Mouse (Mus musculus) cerebellum, postnatal 14 days (tissue): ENCODE results near the gene Dusp16.

Source experiments
- DNase-seq, 2 experiments: peaks; one replicate each; pipeline ENCODE4 v3.0.0; 2021; ENCODE audit warnings: mixed read lengths in 2 of 2

Dusp16 gene

DNA sequence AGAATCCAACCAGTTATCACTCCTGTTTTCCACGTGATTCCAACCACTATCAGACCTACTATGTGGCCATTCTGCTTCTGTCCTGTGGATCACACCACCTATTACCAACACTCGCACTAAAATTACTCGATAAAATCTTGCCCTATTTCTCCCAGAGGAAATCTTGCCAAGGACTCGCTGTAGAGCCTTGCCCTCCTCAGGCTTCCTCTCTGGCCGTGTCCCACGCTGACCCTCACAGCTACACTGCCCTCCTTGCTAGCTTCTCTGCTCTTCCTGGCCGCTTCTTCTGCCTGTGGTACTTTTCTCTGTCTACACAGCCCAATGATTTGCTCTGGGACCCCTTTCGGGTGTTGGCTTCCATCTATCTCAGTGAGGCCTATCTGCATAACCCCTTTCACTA lies 59.6 kb downstream of the Dusp16 start:
- DNase-seq = no peak

DNA sequence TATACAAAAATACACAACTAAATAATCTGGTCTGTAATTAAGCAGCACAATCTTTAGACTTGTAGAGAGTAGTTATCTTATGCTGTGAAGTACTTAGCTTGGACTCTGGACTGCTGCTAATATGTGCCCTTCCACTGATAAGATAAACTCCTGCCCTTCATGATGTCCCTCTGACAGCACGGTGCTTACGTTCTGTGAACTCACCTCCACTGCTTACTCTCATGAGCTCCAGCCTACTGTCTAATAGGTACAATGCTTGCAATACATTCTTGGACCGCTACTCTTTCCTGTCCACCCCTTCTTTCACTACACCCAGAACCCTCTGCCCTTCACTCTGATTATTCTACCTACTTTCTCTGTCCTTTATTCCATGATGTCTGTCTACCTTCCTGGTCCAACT lies 61.4 kb downstream of the Dusp16 start:
- no peak for DNase-seq

DNA sequence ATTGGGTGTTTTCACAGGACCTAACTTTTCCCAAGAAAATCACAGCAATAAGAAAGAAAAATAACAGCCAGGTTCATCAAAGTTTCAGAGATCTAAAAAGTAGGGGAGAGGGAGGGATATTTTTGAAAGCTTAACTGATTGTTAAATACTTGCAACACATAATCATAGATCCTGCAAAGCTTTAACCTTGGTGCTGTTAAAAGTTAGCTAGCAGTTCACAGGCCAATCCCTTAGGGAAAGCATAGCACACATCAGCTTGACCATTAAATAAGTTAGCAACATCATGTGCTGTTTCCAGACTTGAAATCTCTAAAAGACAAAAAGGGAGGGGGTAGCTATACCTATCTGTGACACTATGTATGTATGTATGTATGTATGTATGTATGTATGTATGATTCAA lies 67.0 kb downstream of the Dusp16 start:
- no peak for DNase-seq

DNA sequence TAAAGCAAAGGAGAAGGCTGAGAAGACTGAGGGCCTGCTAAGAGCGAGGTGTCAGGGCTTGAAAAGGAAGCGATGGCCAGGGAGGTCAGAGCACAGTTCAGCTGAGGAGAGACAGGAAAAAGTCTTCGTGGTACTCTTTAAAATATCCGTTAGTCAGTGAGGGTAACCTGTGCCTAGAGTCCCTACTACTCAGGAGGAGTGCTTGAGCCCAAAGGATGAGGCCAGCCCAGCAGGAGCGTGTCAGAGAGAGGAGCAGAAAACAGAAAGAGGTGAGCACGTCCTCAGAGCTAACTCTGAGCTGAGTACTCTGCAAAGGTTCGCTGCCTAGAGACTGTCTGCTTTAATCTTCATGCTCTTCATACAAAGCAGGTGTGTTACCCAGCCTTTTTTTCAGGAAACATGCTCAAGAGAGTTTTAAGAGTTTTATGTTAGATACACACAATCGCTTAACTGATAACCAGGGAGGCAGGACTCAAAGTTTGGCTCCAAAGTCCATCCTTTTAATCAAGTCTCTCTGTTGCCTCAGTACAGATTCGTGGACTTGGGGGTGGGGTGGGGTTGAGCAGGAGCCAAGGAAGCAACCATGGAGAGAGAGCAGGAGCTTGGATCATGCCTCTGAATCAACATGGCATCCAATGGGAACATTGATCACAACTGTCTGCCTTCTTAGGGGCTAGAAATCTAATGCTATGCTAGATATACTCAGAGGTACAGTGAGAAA lies 68.4 kb downstream of the Dusp16 start:
- DNase-seq = no peak

DNA sequence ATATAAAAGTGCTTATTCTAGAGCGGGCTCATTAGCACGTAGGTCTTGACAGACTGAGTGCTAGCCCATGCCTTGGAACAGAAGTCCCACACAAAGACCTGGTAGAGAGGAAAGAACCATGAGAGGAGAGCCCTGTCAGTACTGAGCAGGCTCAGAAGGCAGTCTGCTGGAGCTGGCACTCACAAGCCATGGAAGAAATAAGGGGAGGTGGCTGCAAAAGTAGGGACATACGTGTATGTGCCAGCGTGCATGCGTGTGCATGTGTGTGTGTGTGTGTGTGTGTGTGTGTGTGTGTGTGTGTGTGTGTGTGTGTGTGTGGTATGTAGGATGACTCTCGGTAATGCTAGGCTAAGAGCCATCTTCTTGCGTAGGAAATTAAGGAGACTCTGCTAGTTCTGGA lies 69.1 kb downstream of the Dusp16 start:
- no peak for DNase-seq

DNA sequence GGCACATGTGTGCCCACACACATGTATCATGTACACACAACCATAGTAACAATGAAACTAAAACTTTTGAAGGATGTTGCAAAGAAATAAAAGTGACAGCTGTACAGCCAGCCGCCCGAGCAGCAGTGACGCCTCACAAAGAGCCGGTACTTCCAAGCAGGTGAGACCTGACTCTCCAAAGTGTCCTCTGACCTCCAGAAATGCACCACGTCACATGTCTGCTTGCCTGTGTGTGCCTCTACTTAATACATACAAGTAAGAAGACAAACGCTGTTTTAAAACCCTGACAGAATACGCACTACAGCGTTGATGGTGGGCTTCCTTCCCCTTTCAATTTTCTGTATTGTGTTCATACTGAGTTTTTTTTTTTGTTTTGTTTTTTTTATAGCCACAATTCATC lies 69.5 kb downstream of the Dusp16 start:
- DNase-seq = no peak

DNA sequence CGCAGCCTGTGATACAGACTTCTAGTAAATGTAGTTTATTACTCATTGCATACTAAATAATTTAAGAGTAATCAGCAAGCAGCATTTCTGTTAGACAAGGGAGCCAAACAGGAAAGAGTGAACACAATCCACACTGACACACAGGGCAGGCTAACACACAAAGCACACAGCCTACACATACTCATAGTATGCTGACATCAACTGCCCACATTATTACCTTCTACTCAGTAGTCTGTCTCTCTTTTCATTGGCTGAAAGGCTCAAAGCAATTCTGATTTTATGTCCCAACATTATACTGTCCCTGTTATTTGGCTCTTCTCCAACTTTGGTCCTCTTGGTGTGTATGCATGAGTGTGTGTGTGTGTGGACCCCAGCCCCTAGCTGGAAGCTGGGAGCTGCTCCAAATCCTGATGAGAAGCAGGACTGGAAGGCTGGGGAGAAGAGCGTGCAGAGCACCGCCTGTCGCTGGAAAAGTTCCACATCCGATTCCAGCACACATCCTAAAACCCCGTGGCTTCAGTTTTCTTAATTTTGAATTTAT lies 70.6 kb downstream of the Dusp16 start:
- DNase-seq = no peak

DNA sequence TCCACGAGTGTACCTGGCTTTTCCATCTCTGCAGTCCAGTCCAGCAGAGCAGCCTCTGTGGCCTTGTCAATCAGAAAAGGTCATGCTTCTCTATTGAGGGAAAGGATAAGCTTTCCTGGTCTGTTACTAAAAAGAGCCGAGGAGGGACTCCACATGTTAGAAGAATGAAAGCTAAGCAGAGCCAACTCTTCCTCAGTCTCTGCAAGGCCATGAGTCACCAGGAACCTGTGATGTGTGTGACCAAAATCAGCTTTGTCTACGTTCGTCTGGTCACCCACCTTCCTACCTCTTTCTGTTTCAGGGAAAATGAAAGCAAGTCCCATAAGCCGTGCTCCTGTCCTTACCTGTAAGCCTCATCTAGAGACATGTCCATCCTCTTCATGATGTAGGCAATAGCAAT lies 72.3 kb downstream of the Dusp16 start:
- no peak for DNase-seq

DNA sequence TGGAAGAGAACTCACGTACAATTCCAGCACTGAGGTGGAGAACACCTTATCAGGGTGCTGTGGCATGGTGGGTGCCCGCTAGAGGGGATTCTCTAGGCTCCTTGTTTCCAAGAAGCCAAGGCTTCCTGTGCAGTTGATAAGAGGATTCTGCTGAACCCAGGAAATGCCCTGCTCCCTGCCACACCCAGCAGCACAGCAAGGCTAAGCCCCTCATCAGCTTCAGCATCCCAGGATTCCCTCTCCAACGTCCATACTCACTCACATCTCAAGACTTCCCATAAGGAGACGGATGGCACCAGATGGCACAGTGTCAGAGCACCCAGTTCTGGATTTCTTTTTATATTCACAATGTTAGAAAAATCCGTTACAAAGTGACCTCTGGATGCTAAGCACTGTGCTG lies 73.3 kb downstream of the Dusp16 start:
- no peak for DNase-seq

DNA sequence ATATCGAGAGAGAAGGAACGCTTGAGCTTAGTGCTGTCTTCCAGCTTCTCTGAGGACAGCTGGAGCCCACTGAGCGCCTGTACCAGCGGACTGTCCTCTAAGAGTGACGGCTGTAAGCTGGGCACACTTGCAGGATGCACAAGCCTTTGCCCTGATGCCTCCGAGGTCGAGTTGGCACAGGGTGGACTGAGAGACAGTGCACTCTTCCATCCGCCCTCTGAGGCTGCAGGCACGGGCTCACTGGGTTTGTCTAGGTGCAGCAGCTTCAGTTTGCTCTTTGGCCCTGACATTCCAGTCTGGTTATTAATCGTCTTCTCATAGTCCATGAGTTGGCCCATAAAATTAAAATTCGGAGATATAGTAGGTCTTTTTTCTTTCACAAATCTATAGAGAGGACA lies 73.8 kb downstream of the Dusp16 start:
- no peak for DNase-seq

DNA sequence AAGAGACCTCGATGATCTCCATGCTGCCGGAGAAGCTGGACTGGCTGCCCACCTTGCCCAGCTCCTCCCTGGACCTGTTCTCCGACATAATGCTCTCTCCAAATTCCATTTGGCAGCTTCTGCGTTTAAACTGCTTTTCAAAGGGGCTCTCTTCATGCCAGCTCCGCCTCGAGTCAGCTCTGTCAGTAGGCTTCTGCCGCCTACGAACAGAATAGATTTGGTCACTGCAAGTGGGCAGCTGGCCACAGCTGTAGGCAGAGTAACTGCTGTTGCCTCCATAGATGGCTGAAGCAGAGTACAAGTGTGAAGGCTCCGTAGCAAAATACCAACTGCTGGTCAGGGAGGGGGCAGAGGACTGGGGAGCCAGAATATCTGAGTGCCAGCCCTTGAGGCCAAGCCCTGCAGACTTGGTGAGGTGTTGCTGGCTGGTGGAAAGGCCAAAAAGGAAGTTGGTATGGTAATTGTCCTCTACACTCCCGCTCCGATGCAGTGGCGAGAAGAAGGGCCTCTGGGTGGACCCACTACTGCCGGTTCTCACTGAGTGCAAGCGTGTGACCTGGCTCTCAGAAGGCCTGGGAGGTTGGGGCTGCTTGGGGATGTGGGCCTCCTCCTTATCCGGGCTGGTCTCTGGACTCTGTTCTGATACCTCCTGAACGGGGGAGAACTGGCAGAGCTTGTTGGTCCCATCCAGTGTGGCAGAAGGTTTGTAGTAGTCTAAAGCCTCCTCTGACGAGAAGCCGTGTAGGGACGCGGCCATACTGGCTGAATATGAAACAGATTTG lies 74.3 kb downstream of the Dusp16 start:
- DNase-seq = no peak

DNA sequence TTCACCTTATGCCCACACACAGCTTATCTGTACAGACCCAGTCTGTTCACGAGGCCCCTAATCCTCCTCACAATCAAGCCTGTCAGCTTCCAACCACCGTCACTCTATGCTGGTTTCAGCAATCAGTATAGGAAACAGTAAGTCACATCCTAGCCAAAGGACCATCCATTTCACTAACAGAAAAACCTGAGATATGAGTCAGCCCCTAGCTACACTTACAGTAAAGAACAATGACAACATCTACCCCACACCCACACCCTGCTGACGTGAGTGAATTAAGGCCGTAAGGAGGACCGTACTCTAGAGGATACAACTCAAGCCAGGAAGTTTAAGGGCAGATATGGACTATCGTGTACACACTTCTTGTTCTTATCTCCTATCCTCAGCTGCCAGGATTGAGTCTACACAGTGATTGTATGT lies 76.2 kb downstream of the Dusp16 start:
- no peak for DNase-seq

DNA sequence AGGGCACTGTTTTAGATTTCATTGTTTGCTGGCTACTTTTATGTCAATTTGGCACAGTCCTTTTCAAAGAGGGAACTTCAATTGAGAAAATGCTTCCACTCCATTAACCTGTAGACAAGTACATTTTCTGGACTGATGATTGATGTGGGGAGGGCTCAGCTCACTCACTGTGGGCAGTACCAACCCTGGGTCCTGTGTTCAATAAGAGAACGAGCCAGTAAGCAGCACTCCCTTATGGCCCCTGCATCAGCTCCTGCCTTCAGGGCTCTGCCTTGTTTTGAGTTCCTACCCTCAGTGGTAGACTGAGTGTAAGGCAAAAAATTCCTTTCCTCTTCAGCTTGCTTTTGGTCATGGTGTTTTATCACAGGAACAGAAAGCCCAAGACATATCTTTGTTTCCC lies 78.5 kb downstream of the Dusp16 start:
- no peak for DNase-seq

DNA sequence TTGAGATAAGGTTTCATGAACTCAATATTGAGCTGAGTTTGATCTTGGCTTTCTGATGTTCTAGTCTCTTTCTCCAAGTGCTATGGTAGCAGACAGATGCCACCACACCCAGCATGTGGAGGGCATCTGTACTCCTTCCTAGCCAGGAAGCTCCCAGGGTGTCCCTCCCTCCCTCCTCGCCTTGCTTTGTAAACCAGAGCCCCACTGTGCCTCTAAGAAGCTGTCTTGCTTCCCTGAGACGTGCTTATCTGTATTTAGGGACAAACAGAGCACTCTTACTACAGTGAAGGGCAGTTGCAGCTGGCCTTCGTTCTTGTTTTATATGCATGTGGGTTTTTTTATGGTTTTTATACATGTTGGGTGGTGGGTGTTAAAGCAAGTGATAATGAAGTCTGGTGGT lies 79.1 kb downstream of the Dusp16 start:
- no peak for DNase-seq

DNA sequence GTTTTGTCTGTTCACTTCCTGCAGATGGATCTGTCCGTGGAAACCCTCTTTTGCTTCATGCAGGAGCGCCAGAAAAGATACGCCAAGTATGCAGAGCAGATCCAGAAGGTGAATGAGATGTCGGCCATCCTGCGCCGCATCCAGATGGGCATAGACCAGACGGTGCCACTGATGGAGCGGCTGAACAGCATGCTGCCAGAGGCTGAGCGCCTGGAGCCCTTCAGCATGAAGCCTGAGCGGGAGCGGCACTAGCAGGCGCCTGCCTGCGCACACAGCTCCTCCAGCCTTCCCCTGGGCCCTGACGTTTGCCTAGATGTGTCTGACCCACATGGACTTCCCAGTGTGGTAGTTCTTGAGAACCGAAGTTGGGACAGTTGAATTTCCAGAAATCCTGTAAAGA lies 82.4 kb downstream of the Dusp16 start:
- no peak for DNase-seq

DNA sequence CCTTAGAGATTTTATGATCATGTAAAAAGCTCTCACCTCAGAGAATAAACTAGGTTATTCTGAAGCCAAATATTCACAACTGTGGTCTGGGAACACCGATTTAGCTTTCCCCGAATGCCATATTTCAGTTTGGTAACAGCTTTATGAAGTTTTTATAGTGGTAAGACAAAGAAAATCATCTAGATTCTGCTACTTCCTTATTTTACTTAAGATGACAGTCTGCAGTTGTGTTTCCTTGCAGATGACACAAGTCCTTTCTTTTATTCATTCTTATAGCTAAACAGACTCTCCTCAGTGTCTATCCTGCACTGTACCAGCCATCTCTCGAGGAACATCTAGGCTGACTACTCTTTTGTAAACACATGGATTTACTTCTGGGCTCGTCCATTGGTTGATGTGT lies 86.0 kb downstream of the Dusp16 start:
- DNase-seq = no peak

DNA sequence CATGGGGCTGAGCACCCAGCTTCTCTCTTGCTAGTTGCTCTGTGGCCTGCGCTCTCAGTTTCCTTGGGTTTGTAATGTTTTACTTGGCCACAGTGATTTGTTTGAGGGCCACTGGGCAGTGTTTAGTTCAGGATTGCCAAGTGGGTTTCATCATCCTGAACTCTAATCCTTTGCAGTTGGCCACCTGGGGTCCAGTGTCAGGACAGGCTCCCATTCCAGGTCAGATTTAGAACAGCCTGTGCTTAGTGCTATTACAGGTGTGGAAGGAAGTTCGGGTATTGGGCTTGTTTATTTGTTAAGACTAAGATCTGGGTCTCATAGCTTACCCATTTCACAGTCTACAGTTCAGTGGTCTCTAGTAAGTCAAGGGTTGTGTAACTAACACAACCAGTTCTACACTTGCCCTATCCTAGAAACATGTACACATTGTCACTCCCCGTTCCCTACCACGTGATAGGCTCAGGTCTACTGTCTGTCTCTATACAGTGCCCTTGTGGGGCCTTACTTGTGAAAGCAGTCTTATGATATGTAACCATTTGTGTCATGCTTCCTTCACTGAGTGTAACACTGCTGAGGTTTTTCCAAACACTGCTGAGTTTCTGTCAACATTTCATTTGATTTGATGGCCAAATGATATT lies 89.3 kb downstream of the Dusp16 start:
- DNase-seq = no peak

DNA sequence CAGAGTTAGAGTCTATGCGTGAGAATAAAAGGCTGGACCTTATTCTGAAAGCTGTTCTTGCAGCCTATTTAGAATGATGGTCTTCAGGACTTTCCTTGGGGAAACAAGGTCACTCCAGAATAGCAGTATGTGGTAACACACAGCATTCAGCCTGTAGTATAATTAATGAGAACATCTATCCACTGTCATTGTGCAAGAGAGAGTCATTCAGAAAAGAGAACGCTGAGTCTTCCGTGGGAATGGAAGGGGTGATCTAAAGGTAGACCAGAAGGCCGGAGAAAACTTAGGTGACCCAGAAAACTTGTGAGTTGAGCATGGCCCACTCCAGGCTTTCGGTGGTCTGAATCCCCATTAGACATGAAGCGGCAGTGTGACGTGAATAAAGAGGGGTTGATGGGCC lies 90.2 kb downstream of the Dusp16 start:
- DNase-seq = no peak

DNA sequence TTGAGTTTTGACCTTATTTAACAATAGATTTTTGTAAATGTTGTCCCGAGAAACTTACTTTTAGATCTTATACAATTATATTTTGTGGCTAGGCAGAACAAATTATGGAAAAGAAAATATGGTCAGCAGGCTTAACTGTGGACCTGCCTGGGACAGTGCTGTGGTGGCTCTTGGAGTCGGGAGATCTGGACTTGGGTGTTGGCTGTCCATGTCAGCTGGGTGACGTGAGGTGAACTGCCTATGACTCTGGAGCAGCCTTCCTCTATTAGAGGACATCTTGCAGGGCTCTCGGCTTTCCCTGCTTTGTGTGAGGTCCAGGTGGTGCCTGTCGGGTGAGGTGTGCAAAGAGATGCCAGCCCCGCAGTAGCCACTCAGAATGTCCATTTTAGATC lies 91.2 kb downstream of the Dusp16 start:
- DNase-seq = no peak

DNA sequence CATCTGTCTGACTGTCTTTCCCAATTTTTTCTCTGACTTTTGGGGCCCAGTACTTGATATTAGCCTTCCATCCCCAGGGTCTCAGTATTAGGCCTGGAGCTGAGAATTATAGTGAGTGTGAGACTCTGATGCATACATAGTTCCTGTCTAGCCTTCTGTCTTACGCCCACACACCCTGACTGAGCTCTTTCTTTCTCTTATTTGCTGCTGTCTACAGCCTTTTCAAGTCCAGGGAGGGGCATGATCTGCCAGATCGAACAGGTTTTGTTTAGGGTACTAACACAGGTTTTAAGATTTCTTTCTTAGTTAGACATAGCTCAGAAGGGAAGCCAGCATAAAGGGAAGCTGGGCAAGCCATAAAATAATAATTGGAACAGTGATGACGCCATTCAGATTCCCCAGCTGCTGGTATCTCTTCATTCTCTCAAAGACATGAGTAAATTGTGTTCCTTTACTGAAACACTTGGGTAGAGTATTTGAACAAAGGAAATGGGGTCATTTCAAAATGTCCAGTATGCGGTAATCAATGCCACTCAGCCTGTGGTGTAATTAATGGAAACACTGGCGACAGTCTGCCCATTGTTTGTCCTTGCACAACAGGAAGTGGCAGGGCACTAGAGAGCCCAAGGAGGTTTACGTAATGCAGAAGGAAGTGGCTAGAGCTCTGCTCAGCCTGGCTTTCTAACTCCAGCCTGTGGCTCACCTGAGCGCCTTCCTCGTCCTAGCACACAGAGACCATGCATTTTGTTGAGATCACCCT lies 91.8 kb downstream of the Dusp16 start:
- no peak for DNase-seq

DNA sequence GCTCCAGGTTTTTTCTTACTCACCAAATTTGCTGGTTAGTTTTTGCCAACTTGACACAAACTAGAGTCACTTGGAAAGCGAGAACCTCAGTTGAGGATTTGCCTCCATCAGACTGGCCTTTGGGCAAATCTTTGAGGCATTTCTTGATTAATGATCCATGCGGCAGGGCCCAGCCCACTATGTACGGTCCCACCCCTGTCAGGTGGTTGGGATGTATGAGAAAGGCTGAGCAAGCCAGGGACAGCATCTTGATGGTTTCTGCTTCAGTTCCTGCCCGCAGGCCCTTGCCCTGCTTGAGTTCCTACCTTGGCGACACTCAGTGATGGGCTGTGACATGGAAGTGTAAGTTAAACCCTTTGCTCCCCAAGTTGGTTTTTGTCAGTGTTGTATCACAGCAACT lies 94.2 kb downstream of the Dusp16 start:
- no peak for DNase-seq

DNA sequence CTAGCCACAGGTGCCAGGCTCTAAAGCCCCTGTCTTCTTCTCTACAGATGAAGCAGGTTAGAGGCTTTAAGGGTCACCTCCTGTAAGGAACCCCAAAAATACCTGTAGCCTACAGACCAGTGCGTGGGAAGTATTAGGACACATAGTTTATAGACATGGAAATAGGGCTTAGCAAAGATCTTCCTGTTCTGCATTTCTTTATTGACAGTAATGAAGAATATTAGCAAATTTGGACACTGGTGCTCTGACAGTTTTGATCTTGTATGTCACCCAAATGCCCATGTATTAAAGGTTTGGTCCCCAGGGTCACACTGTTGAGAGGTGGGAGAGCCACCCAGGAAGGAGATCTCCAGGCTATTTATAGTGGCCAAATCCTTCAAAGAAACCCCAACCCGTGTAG lies 95.9 kb downstream of the Dusp16 start:
- DNase-seq = no peak

DNA sequence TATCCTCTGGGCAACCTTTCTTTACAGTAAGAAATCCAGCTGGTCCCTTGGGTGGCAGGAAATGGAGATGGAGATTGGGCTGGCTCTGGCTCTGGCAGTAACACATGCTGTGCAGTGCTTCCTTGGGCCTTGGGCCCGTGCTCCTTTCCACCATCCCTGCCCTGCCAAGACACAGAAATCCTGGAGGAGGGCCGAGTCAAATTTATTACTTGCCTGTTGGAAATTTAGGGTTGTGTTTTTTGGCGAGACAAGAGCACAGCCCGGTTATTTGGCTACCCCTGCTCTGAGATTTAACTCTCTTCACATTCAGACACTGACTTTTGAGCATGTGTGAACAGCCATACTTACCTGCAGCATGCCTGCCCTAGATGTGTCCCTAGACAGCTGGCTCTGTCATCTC lies 96.3 kb downstream of the Dusp16 start:
- peak; percentile 75 to 84 for DNase-seq
